Mouse (Mus musculus) cerebellum, adult 2 months (tissue): Measurements from ENCODE around the gene Higd2a. TPM values are rescaled to one million over a fixed set of nuclear protein-coding genes. Genes with fewer than 3 reads are reported as not detected.

Experiments used
- DNase-seq, 2 experiments: peaks; one replicate each; pipeline ENCODE4 v3.0.0; 2021
- H3K27ac ChIP-seq: fragments of 200-500 bp; 2 replicates; pipeline ENCODE4 v1.5.1; 2012; ENCODE audit warnings: low read length, control low read depth, inconsistent platforms; ENCODE audit not compliant: insufficient read depth
- H3K27me3 ChIP-seq: fragments of 200-500 bp; 2 replicates; pipeline ENCODE4 v1.6.1; 2012; ENCODE audit warnings: inconsistent platforms, mild to moderate bottlenecking, low read length, moderate library complexity; ENCODE audit not compliant: control insufficient read depth, insufficient read depth
- H3K4me1 ChIP-seq: fragments of 200-500 bp; 2 replicates; pipeline ENCODE4 v1.6.1; 2011; ENCODE audit warnings: low read length; ENCODE audit not compliant: control insufficient read depth, insufficient read depth
- H3K4me3 ChIP-seq: fragments of 200-500 bp; replicated peaks from 2 replicates; pipeline ENCODE3; 2011; ENCODE audit warnings: mild to moderate bottlenecking, low read depth, low read length, control low read depth; ENCODE audit not compliant: insufficient read depth
- CTCF ChIP-seq: fragments of 200-500 bp; IDR thresholded peaks from 2 replicates; pipeline ENCODE4 v1.5.1; 2011; ENCODE audit warnings: low read depth, mild to moderate bottlenecking, control low read depth, low read length, moderate library complexity, borderline replicate concordance; ENCODE audit not compliant: insufficient read depth
- POLR2A ChIP-seq: fragments of 200-500 bp; IDR thresholded peaks from 2 replicates; pipeline ENCODE4 v1.6.1; 2011; ENCODE audit warnings: low read length, control low read depth, borderline replicate concordance; ENCODE audit not compliant: insufficient read depth
- WGBS: fragments of 180-500 bp; shearing (Covaris S2); methylation state at CpG from one replicate; pipeline ENCODE4 v1.1.7; 2018; 5-methylcytosine and 5-hydroxymethylcytosine counted together
- polyA plus RNA-seq: library from polyadenylated mRNA; depleted of rRNA; stranded (reverse); fragments of >200 nt; gene quantifications from 2 replicates; pipeline ENCODE4 v1.2.3, GENCODE M21; 2012

The Higd2a gene
- polyA plus RNA-seq, 1 experiment = 306 TPM

GRCm38 (mm10) chr13:54571637-54572036, 18.4 kb upstream of the Higd2a start:
- no peak for DNase-seq
- H3K27me3 ChIP-seq = no peaks in the 10 kb centered on the region
- no peak overlapping the region for H3K4me3 ChIP-seq
- WGBS = 32% methylated on average over 2 of the region's 2 CpGs
- TF ChIP-seq CTCF (no peak), POLR2A (no peak)
- H3K27ac ChIP-seq = no peak overlapping the region
- no peaks in the 10 kb centered on the region; the same call in 1 of the 2 replicates for H3K4me1 ChIP-seq

- DNase-seq = no peak
- Histone ChIP-seq H3K4me1 (no peaks in the 10 kb centered on the region; the same call in 1 of the 2 replicates), H3K27me3 (no peaks in the 10 kb centered on the region), H3K27ac (no peak overlapping the region), H3K4me3 (no peak overlapping the region)
- TF ChIP-seq POLR2A (no peak), CTCF (no peak)
- WGBS = 87% methylated on average over 4 of the region's 4 CpGs
Measured at GRCm38 (mm10) chr13:54572621-54573020, 17.4 kb upstream of the Higd2a start.

GRCm38 (mm10) chr13:54574854-54575481, 15.0 kb upstream of the Higd2a start, which contains the start of gene Arl10:
Gene Arl10, plus strand, starts transcription at chr13:54575015.
- Histone ChIP-seq H3K4me1 (peaks cover 3% of the 10 kb centered on the region), H3K27ac (no peak within 1 kb of the TSS; the same call in 1 of the 2 replicates), H3K4me3 (peak within 1 kb of the TSS; percentile 73), H3K27me3 (no peaks in the 10 kb centered on the region)
- no peak for TF ChIP-seq CTCF
- peak; percentile 46; the same call in 1 of the 2 replicates for TF ChIP-seq POLR2A
- DNase-seq = peak; percentile 74 to 78
- WGBS = under 1% methylated on average over 55 of the region's 55 CpGs

- DNase-seq = no peak
- Histone ChIP-seq H3K27me3 (no peaks in the 10 kb centered on the region), H3K4me1 (peaks cover 3% of the 10 kb centered on the region), H3K4me3 (peak overlapping the region; percentile 73), H3K27ac (no peak overlapping the region)
- 2% methylated on average over 19 of the region's 19 CpGs for WGBS
- TF ChIP-seq CTCF (no peak), POLR2A (no peak)
Measured at GRCm38 (mm10) chr13:54575489-54575888, 14.5 kb upstream of the Higd2a start.

- no peaks in the 10 kb centered on the region for H3K27me3 ChIP-seq
- no peak for DNase-seq
- peaks cover 6% of the 10 kb centered on the region for H3K4me1 ChIP-seq
- 69% methylated on average over 21 of the region's 21 CpGs for WGBS
- H3K4me3 ChIP-seq = no peak overlapping the region
- TF ChIP-seq POLR2A (no peak), CTCF (no peak)
- H3K27ac ChIP-seq = no peak overlapping the region
Measured at GRCm38 (mm10) chr13:54577652-54578507, 12.1 kb upstream of the Higd2a start.

GRCm38 (mm10) chr13:54581385-54581784, 8.6 kb upstream of the Higd2a start:
- no peak for DNase-seq
- 20% methylated on average over 2 of the region's 2 CpGs for WGBS
- no peaks in the 10 kb centered on the region for H3K27me3 ChIP-seq
- H3K4me1 ChIP-seq = peaks cover 6% of the 10 kb centered on the region
- no peak for TF ChIP-seq CTCF
- TF ChIP-seq POLR2A = no peak
- H3K4me3 ChIP-seq = no peak overlapping the region
- H3K27ac ChIP-seq = no peak overlapping the region

GRCm38 (mm10) chr13:54582126-54582525, 7.9 kb upstream of the Higd2a start:
- no peak for TF ChIP-seq POLR2A
- TF ChIP-seq CTCF = no peak
- Histone ChIP-seq H3K4me1 (peaks cover 6% of the 10 kb centered on the region), H3K27ac (no peak overlapping the region), H3K4me3 (no peak overlapping the region), H3K27me3 (no peaks in the 10 kb centered on the region)
- WGBS = 24% methylated on average over 10 of the region's 10 CpGs
- no peak for DNase-seq

- Histone ChIP-seq H3K27me3 (no peaks in the 10 kb centered on the region), H3K4me1 (peaks cover 6% of the 10 kb centered on the region), H3K4me3 (no peak overlapping the region), H3K27ac (no peak overlapping the region)
- WGBS = 84% methylated on average over 5 of the region's 5 CpGs
- TF ChIP-seq POLR2A = no peak
- no peak for DNase-seq
Measured at GRCm38 (mm10) chr13:54582860-54583259, 7.1 kb upstream of the Higd2a start.
